9 mouse cellular contexts compared by ENCODE assay signal in the genomic region with DNA sequence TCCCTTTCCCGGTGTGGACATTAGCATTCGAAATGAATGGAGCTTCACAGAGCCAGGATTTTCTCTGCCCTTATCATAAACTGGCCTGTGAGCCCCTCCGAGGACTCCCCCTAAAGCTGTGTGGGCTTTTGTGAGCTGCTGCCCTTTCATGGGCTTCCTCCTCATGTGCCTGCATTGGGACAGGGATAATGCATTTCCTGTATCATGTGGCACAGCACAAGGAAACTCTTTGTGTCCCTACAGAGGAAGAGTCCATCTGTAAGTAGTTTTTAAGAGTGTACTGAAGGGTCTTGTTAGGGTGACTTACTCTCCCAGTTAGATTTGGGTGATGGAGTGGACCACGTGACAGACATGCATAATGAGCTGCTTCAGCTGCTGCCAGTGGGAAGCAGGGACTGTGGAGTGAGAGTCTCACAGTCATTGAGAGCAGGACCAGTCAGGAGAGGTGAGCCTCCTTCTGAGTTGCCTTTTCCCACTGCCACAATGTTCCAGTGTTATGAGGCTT. TPM values are rescaled to one million over a fixed set of nuclear protein-coding genes. Genes with fewer than 3 reads are reported as not detected.
A peak's percentile ranks its signal among the peaks of the same experiment; 100 is the strongest.
DNase-seq lines count a peak whose midpoint lies in the region; ATAC-seq and TF ChIP-seq lines count a peak whose summit lies in the region.
"Had no signal": no experiment of that assay in that cellular context is flagged by ENCODE, and none has a peak within 500 bp of the region (broad histone marks: within the 10 kb centered on the region; RNA-seq: fewer than 3 reads in every experiment).

No protein-coding gene starts in this region.

- ATAC-seq in lung, embryonic 14.5 days (ENCODE audit: insufficient read depth) = peak; percentile 78
- peak; percentile 92 for ATAC-seq in forebrain, embryonic 11.5 days (replicated peaks; ENCODE audit: low FRiP score)
- ATAC-seq in liver, embryonic 11.5 days (replicated peaks; ENCODE audit: low FRiP score) = no peak

- no peaks in the 10 kb centered on the region for H3K9me3 ChIP-seq in lung, embryonic 14.5 days (ENCODE audit: low read depth, low read length)
- H3K9me3 ChIP-seq in forebrain, embryonic 11.5 days (ENCODE audit: control insufficient read depth, low read length) = no peaks in the 10 kb centered on the region
- no peaks in the 10 kb centered on the region for H3K9me3 ChIP-seq in liver, embryonic 11.5 days (ENCODE audit: control insufficient read depth, low read length)
- H3K9me3 ChIP-seq: limb, embryonic 15.5 days had no signal

- DNase-seq in lung, embryonic 14.5 days = peak; percentile 51
- DNase-seq in lung, postnatal 36 days = no peak
- DNase-seq in forebrain, embryonic 11.5 days (ENCODE audit: low spot score) = no peak
- peak; percentile 33 to 50 for DNase-seq in left cerebral cortex, postnatal 14 days (ENCODE audit: low spot score in 2 of 2)
- DNase-seq in retina, postnatal 1 day = peak; percentile 78
- no peak for DNase-seq in adrenal gland, adult 18-20 months (ENCODE audit: low spot score in 2 of 2)
- no peak for DNase-seq in adrenal gland, postnatal 36 days
- no peak for DNase-seq in liver, embryonic 11.5 days (ENCODE audit: low spot score)

- H3K4me3 ChIP-seq in lung, embryonic 14.5 days (ENCODE audit: low read depth, low read length) = no peak overlapping the region
- H3K4me3 ChIP-seq in forebrain, embryonic 11.5 days (ENCODE audit: low read depth, low read length) = no peak overlapping the region
- H3K4me3 ChIP-seq in liver, embryonic 11.5 days (ENCODE audit: low read depth, low read length) = no peak overlapping the region
- H3K4me3 ChIP-seq: limb, embryonic 15.5 days had no signal

- H3K4me1 ChIP-seq in lung, embryonic 14.5 days (ENCODE audit: insufficient read depth) = 0 out of 2 replicates have a peak, but pooled peaks cover 3% of the 10 kb centered on the region
- H3K4me1 ChIP-seq in forebrain, embryonic 11.5 days (replicated peaks; ENCODE audit: control insufficient read depth, insufficient read depth, low read length) = peaks cover 18% of the 10 kb centered on the region
- H3K4me1 ChIP-seq in liver, embryonic 11.5 days (replicated peaks; ENCODE audit: control insufficient read depth, insufficient read depth, low read length) = no peaks in the 10 kb centered on the region

- intact Hi-C loops in left cerebral cortex, postnatal 14 days (cut with DNase I) = no loop called here

- 0 out of 2 replicates have a peak, but pooled peaks cover 14% of the 10 kb centered on the region for H3K36me3 ChIP-seq in lung, embryonic 14.5 days (ENCODE audit: insufficient read depth)
- H3K36me3 ChIP-seq in forebrain, embryonic 11.5 days (ENCODE audit: control insufficient read depth, insufficient read depth, low read length) = no peaks in the 10 kb centered on the region
- H3K36me3 ChIP-seq in liver, embryonic 11.5 days (ENCODE audit: control insufficient read depth, insufficient read depth, low read length) = no peaks in the 10 kb centered on the region

- no peak overlapping the region for H3K4me2 ChIP-seq in lung, embryonic 14.5 days
- H3K4me2 ChIP-seq in forebrain, embryonic 11.5 days (ENCODE audit: low read depth, low read length, severe bottlenecking) = 0 out of 2 replicates have a peak overlapping the region, but pooled peaks have one; percentile 18
- no peak overlapping the region for H3K4me2 ChIP-seq in liver, embryonic 11.5 days
- H3K4me2 ChIP-seq: limb, embryonic 15.5 days had no signal

- WGBS in lung, embryonic 14.5 days = 19% methylated on average over 4 of the region's 4 CpGs
- 8% methylated on average over 4 of the region's 4 CpGs for WGBS in forebrain, embryonic 11.5 days
- WGBS in liver, embryonic 11.5 days = 37% methylated on average over 4 of the region's 4 CpGs

- no peaks in the 10 kb centered on the region for H3K27me3 ChIP-seq in lung, embryonic 14.5 days (ENCODE audit: insufficient read depth, low read length)
- H3K27me3 ChIP-seq in forebrain, embryonic 11.5 days (ENCODE audit: control insufficient read depth, insufficient read depth, low read length) = no peaks in the 10 kb centered on the region
- no peaks in the 10 kb centered on the region for H3K27me3 ChIP-seq in liver, embryonic 11.5 days (replicated peaks; ENCODE audit: control insufficient read depth, insufficient read depth, low read length)
- H3K27me3 ChIP-seq: limb, embryonic 15.5 days had no signal

- H3K9ac ChIP-seq in lung, embryonic 14.5 days = no peak overlapping the region
- peak overlapping the region; percentile 21; the same call in 1 of the 2 replicates for H3K9ac ChIP-seq in forebrain, embryonic 11.5 days (ENCODE audit: low read length)
- no peak overlapping the region for H3K9ac ChIP-seq in liver, embryonic 11.5 days (ENCODE audit: low read depth, low read length)
- H3K9ac ChIP-seq: limb, embryonic 15.5 days had no signal

- no peak for TF ChIP-seq CTCF in lung, embryonic 14.5 days (IDR thresholded peaks at IDR 0.05; ENCODE audit: low read depth)

- H3K27ac ChIP-seq in lung, embryonic 14.5 days (ENCODE audit: low read depth) = peak overlapping the region; percentile 47; the same call in 1 of the 2 replicates
- H3K27ac ChIP-seq in forebrain, embryonic 11.5 days (ENCODE audit: low read depth, low read length) = peak overlapping the region; percentile 54
- no peak overlapping the region for H3K27ac ChIP-seq in liver, embryonic 11.5 days (ENCODE audit: low read depth, low read length)
- H3K27ac ChIP-seq: limb, embryonic 15.5 days had no signal

RNA-seq across cellular contexts. Expression of gene Rev3l, which starts 59.3 kb away (rescaled TPM):
- polyA plus RNA-seq in lung, embryonic 14.5 days (2014; fragmentation: Nextera tagmentation; extraction: Ambion mirVana) = 30.3 TPM in 2 replicates
- polyA plus RNA-seq in forebrain, embryonic 11.5 days (2014; fragmentation: Nextera tagmentation; extraction: Ambion mirVana) = 16.0 and 20.3 TPM in 2 replicates
- total RNA-seq in left cerebral cortex, postnatal 14 days (2021) = 10 to 100 TPM; 40.9 to 43.3 TPM
- total RNA-seq in adrenal gland, adult 18-20 months (2021) = 10 to 100 TPM; 12.8 to 19.9 TPM
- total RNA-seq in adrenal gland, postnatal 36 days (2021) = 10 to 100 TPM; 23.5 to 25.2 TPM
- 8.7 and 9.5 TPM in 2 replicates for polyA plus RNA-seq in liver, embryonic 11.5 days (2014; fragmentation: Nextera tagmentation; extraction: Ambion mirVana)

RNA-seq across cellular contexts. Expression of gene Traf3ip2, which starts 59.9 kb away (rescaled TPM):
- polyA plus RNA-seq in lung, embryonic 14.5 days (2014; fragmentation: Nextera tagmentation; extraction: Ambion mirVana) = 27.9 TPM in 2 replicates
- polyA plus RNA-seq in forebrain, embryonic 11.5 days (2014; fragmentation: Nextera tagmentation; extraction: Ambion mirVana) = 3.8 and 5.4 TPM in 2 replicates
- total RNA-seq in left cerebral cortex, postnatal 14 days (2021) = 1 to 10 TPM in 1 of 2 experiments, under 1 TPM in 1; 0.94 to 1.1 TPM
- 10 to 100 TPM; 10.6 to 15.0 TPM for total RNA-seq in adrenal gland, adult 18-20 months (2021)
- 10 to 100 TPM; 12.5 to 18.9 TPM for total RNA-seq in adrenal gland, postnatal 36 days (2021)
- polyA plus RNA-seq in liver, embryonic 11.5 days (2014; fragmentation: Nextera tagmentation; extraction: Ambion mirVana) = 5.2 and 6.6 TPM in 2 replicates

Comparison
In these comparisons a context has a peak if more than half of its experiments do, and no peak if none do; other contexts are left out.
1. DNase-seq: peak in lung, embryonic 14.5 days (single experiment), left cerebral cortex, postnatal 14 days (2 of 2) and retina, postnatal 1 day (single experiment); none in lung, postnatal 36 days (single experiment), forebrain, embryonic 11.5 days (single experiment), adrenal gland, adult 18-20 months (0 of 2), adrenal gland, postnatal 36 days (0 of 2) and liver, embryonic 11.5 days (single experiment).
2. RNA of gene Traf3ip2, which starts 59.9 kb away (total RNA-seq): 12.5 to 18.9 TPM in adrenal gland, postnatal 36 days and 10.6 to 15.0 TPM in adrenal gland, adult 18-20 months; 0.94 to 1.1 TPM in left cerebral cortex, postnatal 14 days; every median in the first group is over 4 times any median in the second.